Mouse (Mus musculus) midbrain, embryonic 15.5 days (tissue): Measurements from ENCODE around the gene E2f1. TPM values are rescaled to one million over a fixed set of nuclear protein-coding genes. Genes with fewer than 3 reads are reported as not detected.

Experiments
- ATAC-seq: fragments of 200-750 bp; cut with Nextera tagmentation; replicated peaks from 2 replicates; pipeline ENCODE4 v1.8.0; 2017; ENCODE audit warnings: moderate TSS enrichment
- H3K27ac ChIP-seq: fragments of 300-500 bp; sonication (generic); 2 replicates; pipeline ENCODE4 v1.5.1; 2015; ENCODE audit warnings: mild to moderate bottlenecking, inconsistent platforms
- H3K27me3 ChIP-seq: fragments of 300-500 bp; sonication (generic); replicated peaks from 2 replicates; pipeline ENCODE4 v1.6.1; 2015; ENCODE audit warnings: inconsistent platforms
- H3K36me3 ChIP-seq: fragments of 300-500 bp; sonication (generic); replicated peaks from 2 replicates; pipeline ENCODE4 v1.6.1; 2015; ENCODE audit warnings: inconsistent platforms
- H3K4me1 ChIP-seq: fragments of 300-500 bp; sonication (generic); 2 replicates; pipeline ENCODE4 v1.6.1; 2015; ENCODE audit warnings: inconsistent platforms
- H3K4me2 ChIP-seq: fragments of 300-500 bp; sonication (generic); 2 replicates; pipeline ENCODE4 v1.6.1; 2015; ENCODE audit warnings: inconsistent platforms, mild to moderate bottlenecking, moderate library complexity
- H3K4me3 ChIP-seq: fragments of 300-500 bp; sonication (generic); 2 replicates; pipeline ENCODE4 v1.5.1; 2015; ENCODE audit warnings: mild to moderate bottlenecking, inconsistent platforms
- H3K9ac ChIP-seq: fragments of 300-500 bp; sonication (generic); 2 replicates; pipeline ENCODE4 v1.6.1; 2015; ENCODE audit warnings: mild to moderate bottlenecking, inconsistent platforms
- H3K9me3 ChIP-seq: fragments of 300-500 bp; sonication (generic); 2 replicates; pipeline ENCODE4 v1.6.1; 2016; ENCODE audit warnings: inconsistent platforms
- WGBS: fragments of 180-500 bp; shearing (Covaris S2); methylation state at CpG from one replicate; pipeline ENCODE4 v1.1.7; 2015; ENCODE audit warnings: mixed read lengths; 5-methylcytosine and 5-hydroxymethylcytosine counted together
- polyA plus RNA-seq: library from polyadenylated mRNA; unstranded; fragments of >200 nt; fragmentation: Nextera tagmentation; extraction: Ambion mirVana; gene quantifications from 2 replicates; pipeline ENCODE4 v1.2.1, GENCODE M21; 2015

E2f1 gene
- polyA plus RNA-seq, 1 experiment from 2014 or later = 5.4 TPM

GRCm38 (mm10) chr2:154576876-154577743 lies 7.4 kb upstream of the E2f1 start:
- no peak overlapping the region for H3K4me3 ChIP-seq
- H3K9ac ChIP-seq = 0 out of 2 replicates have a peak overlapping the region, but pooled peaks have one; percentile 6
- peaks cover 11% of the 10 kb centered on the region for H3K4me1 ChIP-seq
- H3K27me3 ChIP-seq = no peaks in the 10 kb centered on the region
- ATAC-seq = peak; percentile 53; the same call in 1 of the 2 replicates
- H3K36me3 ChIP-seq = no peaks in the 10 kb centered on the region
- no peaks in the 10 kb centered on the region for H3K9me3 ChIP-seq
- no peak overlapping the region for H3K4me2 ChIP-seq
- 19% methylated on average over 12 of the region's 12 CpGs for WGBS
- peak overlapping the region; percentile 40 for H3K27ac ChIP-seq

GRCm38 (mm10) chr2:154574271-154574670 lies 4.6 kb upstream of the E2f1 start:
- ATAC-seq = no peak
- Histone ChIP-seq H3K4me3 (no peak overlapping the region), H3K27me3 (no peaks in the 10 kb centered on the region), H3K27ac (no peak overlapping the region), H3K4me1 (peaks cover 12% of the 10 kb centered on the region), H3K4me2 (no peak overlapping the region), H3K9ac (no peak overlapping the region), H3K36me3 (no peaks in the 10 kb centered on the region), H3K9me3 (no peaks in the 10 kb centered on the region)
- WGBS = 35% methylated on average over 7 of the region's 7 CpGs

- Histone ChIP-seq H3K27ac (no peak overlapping the region), H3K4me2 (no peak overlapping the region), H3K27me3 (no peaks in the 10 kb centered on the region), H3K36me3 (no peaks in the 10 kb centered on the region), H3K9me3 (no peaks in the 10 kb centered on the region), H3K4me3 (no peak overlapping the region), H3K9ac (no peak overlapping the region), H3K4me1 (peaks cover 23% of the 10 kb centered on the region)
- ATAC-seq = no peak
- 77% methylated on average over 3 of the region's 3 CpGs for WGBS
Observed at GRCm38 (mm10) chr2:154572996-154573395, 3.3 kb upstream of the E2f1 start.

- no peaks in the 10 kb centered on the region for H3K9me3 ChIP-seq
- no peak overlapping the region for H3K27ac ChIP-seq
- no peaks in the 10 kb centered on the region for H3K36me3 ChIP-seq
- ATAC-seq = no peak
- H3K27me3 ChIP-seq = no peaks in the 10 kb centered on the region
- H3K9ac ChIP-seq = no peak overlapping the region
- H3K4me2 ChIP-seq = no peak overlapping the region
- no peak overlapping the region for H3K4me3 ChIP-seq
- WGBS = 79% methylated on average over 8 of the region's 8 CpGs
- H3K4me1 ChIP-seq = peaks cover 19% of the 10 kb centered on the region
Observed at GRCm38 (mm10) chr2:154571976-154572375, 2.3 kb upstream of the E2f1 start.

GRCm38 (mm10) chr2:154571266-154571665 lies 1.6 kb upstream of the E2f1 start:
- no peaks in the 10 kb centered on the region for H3K27me3 ChIP-seq
- no peak for ATAC-seq
- no peaks in the 10 kb centered on the region for H3K9me3 ChIP-seq
- 83% methylated on average over 4 of the region's 4 CpGs for WGBS
- peaks cover 16% of the 10 kb centered on the region for H3K4me1 ChIP-seq
- no peak overlapping the region for H3K9ac ChIP-seq
- H3K4me3 ChIP-seq = no peak overlapping the region
- H3K36me3 ChIP-seq = no peaks in the 10 kb centered on the region
- H3K4me2 ChIP-seq = no peak overlapping the region
- H3K27ac ChIP-seq = no peak overlapping the region

- H3K9me3 ChIP-seq = no peaks in the 10 kb centered on the region
- peak overlapping the region; percentile 68; the same call in 1 of the 2 replicates for H3K4me3 ChIP-seq
- no peak overlapping the region for H3K9ac ChIP-seq
- 76% methylated on average over 4 of the region's 4 CpGs for WGBS
- peaks cover 18% of the 10 kb centered on the region for H3K4me1 ChIP-seq
- H3K27me3 ChIP-seq = no peaks in the 10 kb centered on the region
- peak overlapping the region; percentile 51; the same call in 1 of the 2 replicates for H3K27ac ChIP-seq
- ATAC-seq = no peak
- H3K36me3 ChIP-seq = no peaks in the 10 kb centered on the region
- H3K4me2 ChIP-seq = peak overlapping the region; percentile 98
Observed at GRCm38 (mm10) chr2:154570666-154571065, 974 bp upstream of the E2f1 start.

- 0% methylated on average over 44 of the region's 70 CpGs for WGBS
- Histone ChIP-seq H3K27ac (peak overlapping the region; percentile 37), H3K27me3 (no peaks in the 10 kb centered on the region), H3K9me3 (no peaks in the 10 kb centered on the region), H3K9ac (peak overlapping the region; percentile 29; the same call in 1 of the 2 replicates), H3K36me3 (no peaks in the 10 kb centered on the region), H3K4me3 (peak overlapping the region; percentile 68), H3K4me1 (peaks cover 18% of the 10 kb centered on the region), H3K4me2 (peak overlapping the region; percentile 98)
- peak; percentile 62 for ATAC-seq
Observed at GRCm38 (mm10) chr2:154569071-154569748, 482 bp downstream of the E2f1 start.

GRCm38 (mm10) chr2:154568329-154569070 lies 1.2 kb downstream of the E2f1 start:
- peak overlapping the region; percentile 98 for H3K4me2 ChIP-seq
- 10% methylated on average over 10 of the region's 10 CpGs for WGBS
- peaks cover 18% of the 10 kb centered on the region for H3K4me1 ChIP-seq
- no peaks in the 10 kb centered on the region for H3K9me3 ChIP-seq
- no peaks in the 10 kb centered on the region for H3K27me3 ChIP-seq
- H3K9ac ChIP-seq = no peak overlapping the region
- ATAC-seq = no peak
- H3K36me3 ChIP-seq = no peaks in the 10 kb centered on the region
- H3K27ac ChIP-seq = peak overlapping the region; percentile 37
- H3K4me3 ChIP-seq = peak overlapping the region; percentile 68

- Histone ChIP-seq H3K4me2 (peak overlapping the region; percentile 98; the same call in 1 of the 2 replicates), H3K36me3 (no peaks in the 10 kb centered on the region), H3K27ac (0 out of 2 replicates have a peak overlapping the region, but pooled peaks have one; percentile 37), H3K27me3 (no peaks in the 10 kb centered on the region), H3K9ac (no peak overlapping the region), H3K9me3 (no peaks in the 10 kb centered on the region), H3K4me3 (no peak overlapping the region), H3K4me1 (peaks cover 18% of the 10 kb centered on the region)
- 59% methylated on average over 2 of the region's 2 CpGs for WGBS
- no peak for ATAC-seq
Observed at GRCm38 (mm10) chr2:154567766-154568165, 1.9 kb downstream of the E2f1 start.

- peaks cover 18% of the 10 kb centered on the region for H3K4me1 ChIP-seq
- H3K9me3 ChIP-seq = no peaks in the 10 kb centered on the region
- 50% methylated on average over 8 of the region's 8 CpGs for WGBS
- no peaks in the 10 kb centered on the region for H3K27me3 ChIP-seq
- no peak overlapping the region for H3K9ac ChIP-seq
- no peaks in the 10 kb centered on the region for H3K36me3 ChIP-seq
- H3K4me3 ChIP-seq = no peak overlapping the region
- H3K4me2 ChIP-seq = no peak overlapping the region
- H3K27ac ChIP-seq = no peak overlapping the region
- ATAC-seq = no peak
Observed at GRCm38 (mm10) chr2:154566641-154567040, 3.1 kb downstream of the E2f1 start.

GRCm38 (mm10) chr2:154565562-154565961 lies 4.1 kb downstream of the E2f1 start:
- Histone ChIP-seq H3K27ac (no peak overlapping the region), H3K9ac (no peak overlapping the region), H3K4me1 (peaks cover 18% of the 10 kb centered on the region), H3K27me3 (no peaks in the 10 kb centered on the region), H3K36me3 (no peaks in the 10 kb centered on the region), H3K4me2 (no peak overlapping the region), H3K4me3 (no peak overlapping the region), H3K9me3 (no peaks in the 10 kb centered on the region)
- ATAC-seq = no peak
- 71% methylated on average over 3 of the region's 3 CpGs for WGBS

GRCm38 (mm10) chr2:154563612-154564170 lies 6.0 kb downstream of the E2f1 start:
- Histone ChIP-seq H3K36me3 (no peaks in the 10 kb centered on the region), H3K27me3 (no peaks in the 10 kb centered on the region), H3K4me2 (no peak overlapping the region), H3K9me3 (no peaks in the 10 kb centered on the region), H3K4me1 (peaks cover 19% of the 10 kb centered on the region), H3K9ac (no peak overlapping the region), H3K4me3 (no peak overlapping the region), H3K27ac (no peak overlapping the region)
- no peak for ATAC-seq
- 91% methylated on average over 22 of the region's 22 CpGs for WGBS
